Mouse (Mus musculus): Measurements from ENCODE around the gene Tulp3.

DNA sequence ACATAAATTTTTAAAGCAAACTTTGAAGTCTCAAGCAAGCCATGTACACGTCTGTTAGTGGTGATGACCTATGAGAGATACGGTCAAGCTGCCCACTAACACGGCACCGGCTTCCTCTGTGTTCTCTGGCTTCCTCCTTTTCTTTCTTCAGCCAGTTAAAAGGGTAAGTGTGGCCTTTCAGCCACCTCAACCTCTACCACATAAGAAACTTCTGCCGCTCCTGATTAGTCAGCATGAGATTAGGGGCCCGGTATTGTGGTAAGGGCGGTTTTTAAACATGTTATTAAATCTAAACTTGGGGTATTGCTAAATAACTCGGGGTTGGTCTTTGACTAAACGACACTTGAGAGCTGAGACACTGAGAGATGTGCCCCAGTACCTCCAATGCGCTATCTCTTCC is 10.0 kb downstream of the Tulp3 start:
- no peak for TF ChIP-seq CTCF (IDR thresholded peaks at IDR 0.05; ENCODE audit: low read depth, low read length)
- TF ChIP-seq GATA1 (IDR thresholded peaks at IDR 0.05; ENCODE audit: borderline replicate concordance, low read length): no peak
- no peak for TF ChIP-seq GATA2 (IDR thresholded peaks at IDR 0.05; ENCODE audit: borderline replicate concordance, low read depth, low read length)
- no peak for TF ChIP-seq POLR2AphosphoS5 (IDR thresholded peaks at IDR 0.05; ENCODE audit: insufficient replicate concordance, low read depth, low read length)
